Mouse (Mus musculus) layer of hippocampus, adult 2 months (tissue): ENCODE data around the gene Smyd5. TPM values are rescaled to one million over a fixed set of nuclear protein-coding genes. Genes with fewer than 3 reads are reported as not detected.

Source experiments
- DNase-seq, 2 experiments: peaks; one replicate each; pipeline ENCODE4 v3.0.0; 2022; ENCODE audit warnings: low spot score in 2 of 2
- H3K27ac ChIP-seq: fragments of 200-600 bp; 2 replicates; pipeline ENCODE4 v1.8.1; 2022
- H3K4me3 ChIP-seq: fragments of 200-600 bp; 2 replicates; pipeline ENCODE4 v1.8.1; 2022; ENCODE audit warnings: mild to moderate bottlenecking
- CTCF ChIP-seq: fragments of 200-600 bp; conservative IDR thresholded peaks from 2 replicates; pipeline ENCODE4 v1.8.1; 2022; ENCODE audit warnings: antibody characterized with exemption, mild to moderate bottlenecking, moderate library complexity
- total RNA-seq, 2 experiments: library from RNA; stranded (reverse); gene quantifications; 2 replicates each; pipeline ENCODE4 v1.2.3; 2021

The Smyd5 gene
- total RNA-seq, 2 experiments from 2014 or later: 45.4 to 46.0 TPM

DNA sequence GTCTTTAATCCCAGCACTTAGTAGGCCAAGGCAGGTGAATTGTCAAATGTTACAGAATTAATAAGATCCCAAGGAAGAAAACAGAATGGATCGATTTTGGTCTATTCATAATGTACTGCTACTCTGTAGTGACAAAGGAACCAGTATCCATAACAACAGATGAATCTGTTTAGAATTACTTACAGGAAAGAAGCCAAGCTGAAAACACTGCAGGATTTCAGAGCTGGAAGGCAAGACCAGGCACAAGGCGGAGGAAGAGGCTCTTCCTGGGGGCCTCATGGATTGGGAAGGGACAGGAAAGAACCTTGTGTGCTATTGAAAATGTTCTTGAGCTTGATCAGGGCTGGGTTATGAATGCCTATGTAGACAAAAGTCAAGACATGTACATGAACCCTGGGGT, 53.9 kb downstream of the Smyd5 start:
- H3K4me3 ChIP-seq: no peak overlapping the region
- DNase-seq: no peak
- TF ChIP-seq CTCF: no peak
- peak overlapping the region; percentile 43; the same call in 1 of the 2 replicates for H3K27ac ChIP-seq

DNA sequence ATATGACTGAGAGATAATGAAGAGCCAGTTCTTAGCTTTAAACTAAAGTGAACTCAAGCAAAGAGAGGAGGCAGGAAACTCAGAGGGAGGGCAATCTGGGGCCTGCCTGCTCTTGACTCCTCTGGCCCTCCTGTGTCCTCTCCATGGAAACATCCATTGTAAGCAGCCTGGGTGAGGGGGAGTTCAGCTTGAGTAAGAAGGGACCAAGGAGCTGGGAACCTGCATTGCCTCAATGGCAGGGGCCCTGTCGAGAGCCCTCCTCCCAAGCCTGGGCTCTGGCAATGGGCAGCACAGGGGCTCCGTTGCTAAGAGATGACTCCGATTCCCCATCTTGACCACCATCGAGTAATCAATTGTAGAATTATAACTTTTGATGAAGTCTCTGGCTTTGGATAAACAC, 56.7 kb downstream of the Smyd5 start:
- TF ChIP-seq CTCF: no peak
- Histone ChIP-seq H3K27ac (no peak overlapping the region), H3K4me3 (no peak overlapping the region)
- no peak for DNase-seq

DNA sequence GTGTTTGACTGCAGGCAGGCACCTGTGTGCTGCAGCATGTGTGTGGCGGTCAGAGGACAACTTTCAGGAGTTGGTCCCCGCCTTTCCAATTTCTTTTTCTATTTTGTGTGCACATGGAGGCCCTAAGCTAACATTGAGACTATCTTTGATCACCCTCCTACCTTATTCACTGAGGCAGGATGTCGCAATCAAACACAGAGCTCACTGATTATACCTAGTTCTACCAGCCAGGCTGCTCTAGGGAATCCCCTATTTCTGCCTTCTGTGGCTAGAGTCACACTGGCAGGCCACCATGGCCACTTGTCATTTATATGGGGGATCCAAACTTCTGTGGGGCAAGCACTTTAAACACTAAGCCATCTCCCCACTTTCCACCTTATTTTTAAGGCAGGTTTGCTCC, 57.9 kb downstream of the Smyd5 start:
- no peak for TF ChIP-seq CTCF
- no peak for DNase-seq
- no peak overlapping the region for H3K4me3 ChIP-seq
- H3K27ac ChIP-seq: 0 out of 2 replicates have a peak overlapping the region, but pooled peaks have one; percentile 5

DNA sequence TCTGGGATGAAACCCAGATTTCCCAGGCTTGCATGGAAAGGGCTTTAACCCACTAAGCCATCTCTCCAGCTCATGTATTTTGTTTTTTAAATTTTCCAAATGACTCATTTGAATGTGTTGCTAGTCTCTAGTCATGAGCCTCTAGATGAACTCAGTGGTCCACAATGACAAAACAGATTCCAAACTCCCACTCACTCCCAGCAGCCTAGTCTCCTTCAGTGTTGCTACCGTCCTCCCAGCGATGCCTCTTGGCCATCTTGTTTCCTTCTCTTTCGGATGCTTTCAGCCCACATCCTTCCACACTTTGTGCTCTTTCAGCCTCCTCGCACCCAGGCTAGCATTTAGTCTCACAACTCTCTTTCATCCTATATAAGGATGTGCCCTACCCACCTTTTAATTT, 58.5 kb downstream of the Smyd5 start:
- no peak for TF ChIP-seq CTCF
- Histone ChIP-seq H3K4me3 (no peak overlapping the region), H3K27ac (peak overlapping the region; percentile 5; the same call in 1 of the 2 replicates)
- DNase-seq: no peak

DNA sequence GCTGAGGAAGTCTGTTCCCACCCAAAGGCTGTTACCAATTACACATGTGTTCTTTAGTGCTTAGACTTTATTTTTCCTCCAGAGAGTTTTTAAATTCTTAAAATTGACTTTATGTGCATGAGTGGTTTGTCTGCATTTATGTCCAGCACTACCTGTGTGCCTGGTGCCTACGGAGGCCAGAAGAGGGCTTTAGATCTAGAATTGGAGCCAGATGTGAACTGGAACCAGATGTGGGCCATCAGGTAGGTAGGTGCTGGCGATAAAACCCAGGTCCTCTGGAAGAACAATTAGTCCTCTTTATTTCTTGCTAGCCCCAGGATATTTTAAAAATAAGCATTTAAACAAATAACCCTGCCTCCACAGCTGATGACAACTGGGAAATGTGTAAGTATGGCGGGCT, 59.8 kb downstream of the Smyd5 start:
- no peak overlapping the region for H3K4me3 ChIP-seq
- DNase-seq: no peak
- TF ChIP-seq CTCF: no peak

More for the DNA sequence above, 59.8 kb downstream of the Smyd5 start:
- H3K27ac ChIP-seq: no peak overlapping the region

Other genes with a start within 250 kb of the Smyd5 start
- gene Emx1, start 244.6 kb upstream of the Smyd5 start, total RNA-seq: 10 to 100 TPM; 15.9 to 20.2 TPM
- 100 to 1,000 TPM; 167 to 175 TPM for gene Sfxn5, start 98.6 kb upstream of the Smyd5 start, total RNA-seq
- 10 to 100 TPM; 55.1 to 58.2 TPM for gene Rab11fip5, start 57.4 kb upstream of the Smyd5 start, total RNA-seq
- not detected for gene Noto, start 8.1 kb upstream of the Smyd5 start, total RNA-seq
- 100 to 1,000 TPM; 212 to 216 TPM for gene Cct7, start 19.5 kb downstream of the Smyd5 start, total RNA-seq
- gene Pradc1, start 20.0 kb downstream of the Smyd5 start, total RNA-seq: 10 to 100 TPM; 13.1 to 18.2 TPM
- 10 to 100 TPM; 84.7 to 90.8 TPM for gene Fbxo41, start 71.0 kb downstream of the Smyd5 start, total RNA-seq
- gene Egr4, start 81.6 kb downstream of the Smyd5 start, total RNA-seq: 10 to 100 TPM; 20.5 to 27.6 TPM
- gene Alms1, start 155.5 kb downstream of the Smyd5 start, total RNA-seq: 1 to 10 TPM; 6.5 to 8.2 TPM